In the genomic region with DNA sequence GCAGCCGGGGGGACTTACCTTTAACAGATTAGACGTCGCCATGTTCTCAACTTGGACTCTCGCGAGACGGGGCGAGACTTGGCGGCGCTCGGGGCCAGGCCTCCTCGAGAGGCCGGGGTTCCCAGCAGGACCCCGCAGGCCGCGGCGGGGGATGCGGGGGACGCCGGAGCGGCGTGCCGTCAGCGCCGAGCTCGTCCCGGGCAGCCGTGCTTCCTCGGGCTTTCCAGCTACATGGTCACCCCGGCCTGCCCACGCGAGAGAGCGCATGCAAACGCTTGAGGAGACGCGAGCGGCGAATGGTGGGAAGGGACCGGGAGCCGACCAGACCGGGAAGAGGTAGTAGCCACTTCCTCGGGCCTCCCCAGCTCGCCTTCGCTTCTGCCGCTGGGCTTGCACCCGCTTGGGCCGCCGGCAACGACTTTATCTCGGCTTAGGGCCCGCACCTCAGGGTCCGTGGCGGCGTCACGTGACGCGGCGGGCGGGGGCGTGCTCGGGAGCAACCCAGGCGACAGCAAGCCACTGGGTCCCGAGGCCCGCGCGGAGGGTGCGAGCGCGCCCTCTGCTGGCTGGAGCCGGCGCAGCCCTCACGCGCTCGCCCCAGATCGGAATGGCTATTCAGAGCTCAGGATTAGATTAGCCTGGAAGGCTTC, we compare ENCODE assay signal across 8 mouse cellular contexts. TPM values are rescaled to one million over a fixed set of nuclear protein-coding genes. Genes with fewer than 3 reads are reported as not detected.
A peak's percentile ranks its signal among the peaks of the same experiment; 100 is the strongest.
DNase-seq lines count a peak whose midpoint lies in the region; ATAC-seq and TF ChIP-seq lines count a peak whose summit lies in the region.

No protein-coding gene starts in this region.

- peak; percentile 94 for DNase-seq in A20 (ENCODE audit: low read depth, low spot score)
- peak; percentile 61 for DNase-seq in liver, adult 2 months (ENCODE audit: extremely low read depth, low read depth, low spot score)
- DNase-seq in splenic B cell, adult 2 months (ENCODE audit: low read depth, low spot score) = peak; percentile 96

- TF ChIP-seq POLR2A in bone marrow macrophage, adult 2 months (IDR thresholded peaks at IDR 0.05; ENCODE audit: borderline replicate concordance, low read depth, low read length) = no peak; the same call in 1 of the 2 replicates
- peak; percentile 77 for TF ChIP-seq POLR2A in embryonic fibroblast, embryonic 13.5 days (IDR thresholded peaks at IDR 0.05; ENCODE audit: low read depth, low read length)
- peak; percentile 23; the same call in 1 of the 2 replicates for TF ChIP-seq POLR2A in liver, adult 2 months (IDR thresholded peaks at IDR 0.05; ENCODE audit: extremely low read depth, insufficient read depth, low read length)
- peak; percentile 81 for TF ChIP-seq POLR2A in myocyte (IDR thresholded peaks at IDR 0.05; ENCODE audit: insufficient read length, low read depth)

- peak; percentile 97 for ATAC-seq in heart, embryonic 11.5 days (replicated peaks; ENCODE audit: insufficient number of reproducible peaks, low FRiP score, low TSS enrichment)
- peak; percentile 98 for ATAC-seq in kidney, embryonic 16.5 days (ENCODE audit: low FRiP score, low TSS enrichment)

- no peaks in the 10 kb centered on the region for H3K9me3 ChIP-seq in heart, embryonic 11.5 days (replicated peaks; ENCODE audit: control insufficient read depth, low read length)
- H3K9me3 ChIP-seq in kidney, embryonic 16.5 days (ENCODE audit: low read length) = no peaks in the 10 kb centered on the region

- peak overlapping the region; percentile 99 for H3ac ChIP-seq in myocyte (ENCODE audit: control insufficient read depth, insufficient read length)

- under 1% methylated on average over 72 of the region's 74 CpGs for whole genome bisulfite sequencing in heart, embryonic 11.5 days (ENCODE audit: insufficient replicate concordance)
- under 1% methylated on average over 72 of the region's 74 CpGs for WGBS in kidney, embryonic 16.5 days
- under 1% methylated on average over 74 of the region's 74 CpGs for WGBS in liver, adult 2 months

- H3K27ac ChIP-seq in bone marrow macrophage, adult 2 months (ENCODE audit: insufficient read depth, low read depth, low read length) = peak overlapping the region; percentile 70
- peak overlapping the region; percentile 88 for H3K27ac ChIP-seq in embryonic fibroblast, embryonic 13.5 days (ENCODE audit: insufficient read depth, low read length)
- peak overlapping the region; percentile 92 for H3K27ac ChIP-seq in heart, embryonic 11.5 days (ENCODE audit: low read depth, low read length)
- peak overlapping the region; percentile 97 for H3K27ac ChIP-seq in kidney, embryonic 16.5 days (ENCODE audit: low read length)
- H3K27ac ChIP-seq in liver, adult 2 months (replicated peaks; ENCODE audit: insufficient read depth, low read depth, low read length) = peak overlapping the region; percentile 94

- H3K36me3 ChIP-seq in heart, embryonic 11.5 days (ENCODE audit: control insufficient read depth, insufficient read depth, low read length) = no peaks in the 10 kb centered on the region
- H3K36me3 ChIP-seq in kidney, embryonic 16.5 days (ENCODE audit: insufficient read depth, low read length) = no peaks in the 10 kb centered on the region
- H3K36me3 ChIP-seq in liver, adult 2 months (ENCODE audit: control insufficient read depth, insufficient read depth, low read length) = no peaks in the 10 kb centered on the region
- no peaks in the 10 kb centered on the region for H3K36me3 ChIP-seq in myocyte (ENCODE audit: control insufficient read depth, insufficient read depth)
- no peaks in the 10 kb centered on the region for H3K36me3 ChIP-seq in splenic B cell, adult 2 months (ENCODE audit: control insufficient read depth, insufficient read depth, low read length, poor library complexity, severe bottlenecking)

- peaks cover 17% of the 10 kb centered on the region for H3K79me2 ChIP-seq in liver, adult 2 months (ENCODE audit: control insufficient read depth, insufficient read depth, low read length)
- H3K79me2 ChIP-seq in myocyte (ENCODE audit: control insufficient read depth, insufficient read depth) = peaks cover 46% of the 10 kb centered on the region

- peak; percentile 29; the same call in 1 of the 2 replicates for TF ChIP-seq CTCF in bone marrow macrophage, adult 2 months (IDR thresholded peaks at IDR 0.05; ENCODE audit: low read depth, low read length)
- peak; percentile 77 for TF ChIP-seq CTCF in embryonic fibroblast, embryonic 13.5 days (IDR thresholded peaks at IDR 0.05; ENCODE audit: borderline replicate concordance, insufficient read depth, low read length)
- peak; percentile 86 for TF ChIP-seq CTCF in liver, adult 2 months (IDR thresholded peaks at IDR 0.05; ENCODE audit: low read depth, low read length)

- H3K4me3 ChIP-seq in bone marrow macrophage, adult 2 months (ENCODE audit: insufficient read depth, low read length) = peak overlapping the region; percentile 69
- H3K4me3 ChIP-seq in embryonic fibroblast, embryonic 13.5 days (ENCODE audit: insufficient read depth, low read length) = peak overlapping the region; percentile 90
- peak overlapping the region; percentile 86 for H3K4me3 ChIP-seq in heart, embryonic 11.5 days (ENCODE audit: low read depth, low read length)
- peak overlapping the region; percentile 93 for H3K4me3 ChIP-seq in kidney, embryonic 16.5 days (ENCODE audit: low read length)
- H3K4me3 ChIP-seq in liver, adult 2 months (ENCODE audit: insufficient read depth, low read depth, low read length) = peak overlapping the region; percentile 85
- H3K4me3 ChIP-seq in myocyte = peak overlapping the region; percentile 92

- no peaks in the 10 kb centered on the region for H3K27me3 ChIP-seq in heart, embryonic 11.5 days (ENCODE audit: control insufficient read depth, insufficient read depth, low read length)
- H3K27me3 ChIP-seq in kidney, embryonic 16.5 days (ENCODE audit: insufficient read depth, low read length) = no peaks in the 10 kb centered on the region
- no peaks in the 10 kb centered on the region for H3K27me3 ChIP-seq in liver, adult 2 months (ENCODE audit: control insufficient read depth, insufficient read depth, low read length)
- H3K27me3 ChIP-seq in myocyte (ENCODE audit: control insufficient read depth, insufficient read depth, insufficient read length) = no peaks in the 10 kb centered on the region
- H3K27me3 ChIP-seq in splenic B cell, adult 2 months (ENCODE audit: control insufficient read depth, insufficient read depth, low read length, poor library complexity, severe bottlenecking) = no peaks in the 10 kb centered on the region

- peak overlapping the region; percentile 97 for H3K9ac ChIP-seq in heart, embryonic 11.5 days (ENCODE audit: low read depth, low read length)
- peak overlapping the region; percentile 98 for H3K9ac ChIP-seq in kidney, embryonic 16.5 days (replicated peaks; ENCODE audit: low read length)
- peak overlapping the region; percentile 95 for H3K9ac ChIP-seq in liver, adult 2 months (ENCODE audit: low read depth, low read length)

- peak overlapping the region; percentile 91 for H3K4me2 ChIP-seq in heart, embryonic 11.5 days
- peak overlapping the region; percentile 59 for H3K4me2 ChIP-seq in kidney, embryonic 16.5 days (replicated peaks; ENCODE audit: low read depth, low read length)
- peak overlapping the region; percentile 62 for H3K4me2 ChIP-seq in myocyte (ENCODE audit: low read depth)

- peaks cover 13% of the 10 kb centered on the region for H3K4me1 ChIP-seq in bone marrow macrophage, adult 2 months (ENCODE audit: control insufficient read depth, insufficient read depth, low read length)
- H3K4me1 ChIP-seq in embryonic fibroblast, embryonic 13.5 days (ENCODE audit: control insufficient read depth, insufficient read depth, low read length) = no peaks in the 10 kb centered on the region
- H3K4me1 ChIP-seq in heart, embryonic 11.5 days (ENCODE audit: control insufficient read depth, insufficient read depth, low read length) = peaks cover 13% of the 10 kb centered on the region; the same call in 1 of the 2 replicates
- peaks cover 21% of the 10 kb centered on the region for H3K4me1 ChIP-seq in kidney, embryonic 16.5 days (ENCODE audit: insufficient read depth, low read length)
- peaks cover 7% of the 10 kb centered on the region for H3K4me1 ChIP-seq in liver, adult 2 months (ENCODE audit: control insufficient read depth, insufficient read depth, low read length)

TF ChIP-seq in myocyte, 11 proteins besides CTCF, POLR2A, EP300 and RAD21 (continues in another document):
- no peak for TF ChIP-seq MAX (IDR thresholded peaks at IDR 0.05; ENCODE audit: low read depth)
- TF ChIP-seq USF1 (IDR thresholded peaks at IDR 0.05; ENCODE audit: low read depth) = peak; percentile 90
- TF ChIP-seq E2F4 (IDR thresholded peaks at IDR 0.05; ENCODE audit: insufficient read depth) = no peak
- TF ChIP-seq POLR2AphosphoS2 (IDR thresholded peaks at IDR 0.05; ENCODE audit: insufficient read length, low read depth) = peak; percentile 32

RNA-seq across cellular contexts. Expression of gene Cul5, which starts 2.7 kb away (rescaled TPM):
- 15.3 and 21.3 TPM in 2 replicates for polyA plus RNA-seq in bone marrow macrophage, adult 2 months (2012; ENCODE audit: insufficient read depth, insufficient read length, missing spikeins)
- polyA plus RNA-seq in embryonic fibroblast, embryonic 13.5 days (2011; ENCODE audit: insufficient read length, low read depth, missing spikeins) = 58.1 and 76.3 TPM in 2 replicates
- polyA plus RNA-seq in heart, embryonic 11.5 days (2014; fragmentation: Nextera tagmentation; extraction: Ambion mirVana) = 29.6 and 30.0 TPM in 2 replicates
- 30.4 and 33.1 TPM in 2 replicates for polyA plus RNA-seq in kidney, embryonic 16.5 days (2015; fragmentation: Nextera tagmentation; extraction: Ambion mirVana)
- 15.4 and 18.0 TPM in 2 replicates for total RNA-seq in liver, adult 2 months (2014; rRNA removed)
- 2.3 and 2.4 TPM in 2 replicates for polyA plus RNA-seq in liver, adult 2 months (2012; rRNA removed)
- polyA plus RNA-seq in myocyte (2012; fragmentation: generic; extraction: Trizol) = 10.2 TPM

RNA-seq across cellular contexts. Expression of gene Rab39, which starts 38.9 kb away (rescaled TPM):
- polyA plus RNA-seq in bone marrow macrophage, adult 2 months (2012; ENCODE audit: insufficient read depth, insufficient read length, missing spikeins) = 6.5 and 7.1 TPM in 2 replicates
- not detected in 2 replicates for polyA plus RNA-seq in embryonic fibroblast, embryonic 13.5 days (2011; ENCODE audit: insufficient read length, low read depth, missing spikeins)
- polyA plus RNA-seq in heart, embryonic 11.5 days (2014; fragmentation: Nextera tagmentation; extraction: Ambion mirVana) = 0.27 and 0.63 TPM in 2 replicates
- polyA plus RNA-seq in kidney, embryonic 16.5 days (2015; fragmentation: Nextera tagmentation; extraction: Ambion mirVana) = 0.11 and 0.30 TPM in 2 replicates
- total RNA-seq in liver, adult 2 months (2014; rRNA removed) = 0.83 and 1.0 TPM in 2 replicates
- polyA plus RNA-seq in liver, adult 2 months (2012; rRNA removed) = 0.10 and 0.26 TPM in 2 replicates
- polyA plus RNA-seq in myocyte (2012; fragmentation: generic; extraction: Trizol) = not detected

RNA-seq across cellular contexts. Expression of gene Acat1, which starts 57.0 kb away (rescaled TPM):
- polyA plus RNA-seq in bone marrow macrophage, adult 2 months (2012; ENCODE audit: insufficient read depth, insufficient read length, missing spikeins) = 44.7 and 45.0 TPM in 2 replicates
- 46.7 and 75.9 TPM in 2 replicates for polyA plus RNA-seq in embryonic fibroblast, embryonic 13.5 days (2011; ENCODE audit: insufficient read length, low read depth, missing spikeins)
- polyA plus RNA-seq in heart, embryonic 11.5 days (2014; fragmentation: Nextera tagmentation; extraction: Ambion mirVana) = 156 and 165 TPM in 2 replicates
- 120 and 126 TPM in 2 replicates for polyA plus RNA-seq in kidney, embryonic 16.5 days (2015; fragmentation: Nextera tagmentation; extraction: Ambion mirVana)
- total RNA-seq in liver, adult 2 months (2014; rRNA removed) = 285 and 321 TPM in 2 replicates
- polyA plus RNA-seq in liver, adult 2 months (2012; rRNA removed) = 101 and 143 TPM in 2 replicates
- 34.9 TPM for polyA plus RNA-seq in myocyte (2012; fragmentation: generic; extraction: Trizol)

Comparison
In these comparisons a context has a peak if more than half of its experiments do, and no peak if none do; other contexts are left out.
1. Peak in every context shown above with its lines: DNase-seq, ATAC-seq, H3K4me3 ChIP-seq and H3K27ac ChIP-seq.
2. CTCF ChIP-seq: peak in every context shown above with its lines; median percentile 86 in liver, adult 2 months; 77 in embryonic fibroblast, embryonic 13.5 days; 29 in bone marrow macrophage, adult 2 months.